Mouse (Mus musculus) ovary, postnatal 36 days (tissue): ENCODE data around the gene Snx33.
"Not testable (repeated sequence)": the region's sequence is repeated elsewhere in the genome, so short reads cannot be mapped to it uniquely, and the experiment has no call there.

ENCODE experiments used
- DNase-seq: peaks from one replicate; pipeline ENCODE4 v3.0.0; 2022; ENCODE audit warnings: low spot score, mixed read lengths

Snx33 gene

DNA sequence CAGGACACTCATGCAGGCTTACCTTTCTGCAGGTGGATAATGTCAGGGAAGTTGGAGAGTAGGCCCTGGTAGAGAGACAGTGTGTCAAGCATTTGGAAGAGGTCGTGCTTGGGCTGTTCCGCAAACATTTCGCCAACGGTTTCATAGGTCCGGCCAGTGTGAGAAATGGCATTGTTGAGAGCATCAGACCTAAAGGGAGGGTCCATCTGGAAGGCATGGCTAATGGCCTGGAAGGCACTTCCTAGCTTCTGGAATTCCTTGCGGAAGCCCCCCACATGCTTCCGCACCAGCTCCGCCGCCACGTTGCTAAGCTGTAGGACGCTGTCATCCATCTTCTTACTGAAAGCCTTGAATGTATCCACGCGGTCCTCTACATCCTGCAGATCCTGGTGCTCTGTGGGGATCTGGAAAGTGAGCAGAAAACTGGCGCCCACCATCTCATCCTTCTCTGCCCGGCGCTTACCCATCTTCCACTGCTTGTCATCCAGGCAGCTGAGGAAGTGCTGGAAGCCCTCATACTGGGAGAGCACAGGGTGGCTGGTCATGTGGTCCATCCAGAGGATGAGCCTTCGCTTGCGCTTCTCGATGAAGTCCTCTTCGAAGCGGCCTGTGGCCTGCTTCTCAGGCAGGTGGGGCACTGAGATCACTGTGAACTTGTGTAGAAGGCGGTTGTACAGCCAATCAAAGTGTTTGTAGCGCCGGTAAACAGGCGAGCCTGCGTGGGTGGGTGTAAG lies 2.7 kb downstream of the Snx33 start:
- DNase-seq, result peak; percentile 15

DNA sequence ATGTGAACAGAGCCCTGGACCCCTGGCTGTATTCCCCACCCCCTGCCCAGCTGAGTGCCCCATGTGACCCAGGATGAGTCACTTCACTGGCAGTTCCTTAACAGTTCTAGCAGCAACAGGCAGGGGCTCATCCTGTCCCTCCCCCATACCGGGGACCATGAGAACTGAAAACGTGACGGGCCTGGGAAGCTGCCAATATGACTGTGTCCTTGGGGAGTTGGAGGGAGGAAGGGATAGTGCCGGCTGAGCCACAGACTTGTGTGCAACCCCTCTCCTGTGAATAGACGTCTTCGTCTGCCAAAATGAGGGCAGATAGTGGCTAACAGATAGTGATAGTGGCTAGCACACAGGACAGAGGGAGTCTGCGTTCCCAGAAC lies 3.5 kb downstream of the Snx33 start:
- DNase-seq, result peak; percentile 90

DNA sequence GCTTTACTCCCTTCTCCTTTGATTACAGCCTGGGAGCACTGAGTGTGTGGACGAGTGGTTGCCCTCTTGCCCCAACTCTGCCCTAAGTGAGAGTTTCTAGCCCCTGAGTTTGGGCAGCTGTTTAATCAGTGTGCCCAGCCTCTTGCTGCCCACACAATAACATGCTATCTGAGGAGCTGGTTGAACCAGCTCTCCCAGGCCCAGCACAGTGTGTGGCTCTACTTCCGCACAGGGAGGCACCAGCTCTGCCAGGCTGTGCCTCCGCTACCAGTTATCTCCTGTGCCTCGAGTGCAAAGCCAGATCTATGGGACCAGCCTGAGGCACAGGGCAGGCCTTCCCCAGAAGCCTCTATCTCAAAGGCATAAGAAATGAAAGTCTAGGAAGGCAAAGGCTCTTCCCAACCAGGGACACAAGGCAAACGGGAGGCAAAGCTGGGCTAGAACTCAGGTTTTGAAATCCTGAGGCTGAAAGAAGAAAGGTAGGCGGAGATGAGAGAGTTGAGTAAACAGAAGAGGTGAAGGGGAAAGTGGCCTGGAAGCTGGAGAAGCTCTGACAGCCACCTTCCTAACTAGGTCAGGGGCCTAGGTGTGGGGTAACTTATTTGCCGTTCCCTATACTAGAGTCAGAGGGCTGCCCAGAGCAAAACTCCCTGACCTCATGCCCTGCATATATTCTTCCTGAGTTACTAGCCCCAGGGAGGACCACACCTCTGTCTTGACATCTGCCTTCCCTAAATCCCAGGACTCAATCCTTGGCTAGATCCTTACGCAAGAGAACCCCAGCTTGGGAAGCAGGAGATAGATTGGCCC lies 4.1 kb downstream of the Snx33 start:
- DNase-seq, result peak; percentile 28

DNA sequence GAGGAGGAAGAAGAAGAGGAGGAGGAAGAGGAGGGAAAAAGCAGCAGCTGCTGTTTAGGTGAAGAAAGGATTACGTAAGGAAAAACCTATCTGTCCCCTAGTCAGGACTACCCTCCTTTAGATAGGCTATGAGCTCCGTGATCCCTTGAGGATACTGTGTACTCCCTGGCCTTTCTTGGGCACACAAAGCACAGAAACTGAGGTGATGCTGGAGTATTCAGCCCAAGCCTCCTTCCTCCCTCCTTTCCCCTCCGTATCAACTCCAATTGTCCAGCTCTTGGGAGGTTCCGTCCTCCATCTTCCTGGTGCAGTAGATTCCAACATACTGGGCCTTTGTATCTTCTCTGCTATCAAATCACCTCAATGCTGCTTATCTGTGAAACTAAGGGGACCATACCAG lies 5.4 kb downstream of the Snx33 start:
- no peak for DNase-seq

DNA sequence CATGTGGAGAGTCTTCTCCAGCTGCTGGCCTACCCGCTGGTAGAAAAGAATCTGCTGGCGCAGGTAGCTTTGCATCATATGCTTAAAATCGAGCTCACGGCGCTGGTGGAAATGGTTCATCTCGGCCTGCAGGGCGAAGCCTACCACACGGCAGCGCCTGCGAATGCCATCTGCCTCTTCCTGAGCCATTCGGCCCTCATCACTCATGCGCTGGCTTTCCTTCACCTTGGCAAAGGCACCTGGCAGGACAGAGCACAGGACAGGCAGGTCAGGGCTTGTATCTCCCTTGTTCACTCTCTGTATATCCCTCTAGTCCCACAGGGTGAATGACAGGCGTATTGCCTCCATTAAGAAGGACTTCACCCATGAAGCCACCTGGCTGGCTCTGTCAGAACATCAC lies 9.7 kb downstream of the Snx33 start:
- no peak for DNase-seq

DNA sequence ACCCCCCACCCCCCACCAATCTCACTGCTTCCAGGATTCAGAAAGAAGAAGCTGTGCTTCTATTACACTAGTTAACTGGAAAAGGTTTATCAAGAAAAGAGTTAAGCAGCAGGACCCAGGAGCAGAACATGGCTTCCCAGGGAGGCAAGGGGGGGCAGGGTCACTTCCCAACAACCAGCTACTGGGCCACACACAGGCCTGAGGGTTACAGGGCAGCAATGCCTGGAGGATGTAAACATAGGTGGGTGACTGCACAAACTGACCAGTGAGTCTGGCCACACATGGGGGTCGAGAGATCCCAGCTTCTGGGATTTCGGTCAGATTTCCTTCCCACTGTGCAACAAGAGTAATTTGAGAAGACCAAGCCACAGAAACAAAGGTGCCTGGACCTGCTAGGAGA lies 11.0 kb downstream of the Snx33 start:
- DNase-seq, result no peak

DNA sequence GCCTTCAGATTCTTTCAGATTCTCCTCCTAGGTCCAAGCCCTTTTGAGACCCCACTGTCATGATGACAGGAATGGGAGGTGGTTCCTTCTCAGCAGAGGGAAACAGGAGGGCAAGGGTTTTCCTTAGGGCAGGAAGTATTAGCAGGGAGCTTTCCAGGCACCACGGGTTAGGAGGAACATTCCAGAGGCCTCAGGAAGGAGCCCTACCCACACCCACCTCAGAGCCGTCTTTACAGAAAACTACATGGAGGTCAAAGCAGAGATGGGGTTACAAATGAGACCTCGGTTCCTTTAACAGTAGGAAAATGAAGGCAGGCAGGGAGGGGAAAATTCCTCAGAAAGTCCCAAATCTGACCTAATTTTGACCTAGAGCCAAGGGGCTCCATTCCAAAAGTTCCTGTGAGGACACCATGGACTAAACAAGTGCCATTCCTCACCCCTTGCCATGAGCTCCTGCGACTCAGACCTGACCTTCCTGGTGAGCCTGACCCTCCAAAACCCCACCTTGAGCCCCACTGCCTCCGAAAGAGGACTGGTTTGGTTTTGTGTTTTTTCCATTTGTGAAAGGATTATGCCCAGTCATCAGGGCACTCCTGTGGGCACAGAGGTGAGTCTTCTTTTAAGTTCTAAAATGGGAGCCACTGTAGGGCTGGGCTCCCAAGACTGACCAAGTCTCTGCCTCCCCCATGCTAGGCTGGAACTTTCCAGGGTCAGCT lies 12.3 kb downstream of the Snx33 start:
- DNase-seq, result no peak

DNA sequence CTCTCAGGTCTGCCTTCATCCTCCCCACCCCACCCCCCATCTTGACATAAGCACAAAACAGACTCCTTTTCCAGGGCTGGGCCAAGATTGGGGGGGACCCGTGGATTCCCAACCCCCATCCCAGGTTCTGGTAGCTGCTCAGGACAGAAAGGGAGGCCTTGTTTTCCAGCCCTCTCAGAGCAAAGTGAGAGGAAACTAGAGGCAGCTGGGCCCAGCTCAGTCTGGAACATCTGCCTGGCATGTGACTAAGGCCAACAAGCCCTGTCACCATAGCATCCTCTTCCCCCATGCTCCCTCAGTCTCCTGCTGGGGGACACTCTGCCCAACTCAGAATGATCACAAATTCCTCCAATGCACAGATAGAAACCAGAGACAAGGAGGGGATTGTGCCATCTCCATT lies 13.1 kb downstream of the Snx33 start:
- no peak for DNase-seq

DNA sequence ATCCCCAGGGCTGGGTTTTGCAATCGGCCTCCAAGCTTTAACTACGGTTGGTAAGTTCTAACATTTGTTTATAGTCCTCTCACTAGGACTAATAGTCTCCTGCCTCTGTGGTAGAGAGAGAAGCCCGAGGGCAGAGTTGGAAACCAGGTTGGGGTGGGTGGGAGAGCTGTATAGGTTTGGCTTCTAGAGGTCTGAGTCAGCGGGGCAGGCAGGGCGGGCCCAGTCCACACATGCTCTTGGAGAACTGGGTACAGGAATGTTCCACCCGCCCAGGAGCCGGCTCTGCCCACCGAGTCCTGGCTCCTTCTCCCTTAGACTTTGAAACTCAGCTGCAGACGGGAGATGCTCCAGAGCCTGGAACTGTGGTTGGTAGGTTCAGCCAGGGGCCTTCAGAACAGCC lies 14.2 kb downstream of the Snx33 start:
- DNase-seq, result no peak

DNA sequence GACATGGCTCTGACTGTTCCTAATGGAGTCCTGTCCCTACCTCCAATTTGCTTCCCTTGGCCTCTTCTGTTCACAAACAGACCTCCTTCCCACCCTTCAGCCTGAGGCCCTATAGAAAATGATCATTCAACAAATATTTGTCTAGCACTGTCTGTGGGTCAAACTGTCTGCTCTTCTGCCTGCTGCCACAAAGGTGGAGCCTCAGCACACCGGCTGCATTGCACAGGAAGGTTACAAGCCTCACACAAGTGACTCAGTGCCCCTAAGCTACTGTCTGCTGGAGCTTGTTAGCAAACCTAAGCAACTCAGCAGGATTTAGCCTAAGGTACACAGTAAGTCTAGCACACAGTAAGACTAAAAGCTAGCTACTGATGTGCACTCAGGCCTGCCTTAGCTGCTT lies 17.2 kb downstream of the Snx33 start:
- DNase-seq, result no peak

DNA sequence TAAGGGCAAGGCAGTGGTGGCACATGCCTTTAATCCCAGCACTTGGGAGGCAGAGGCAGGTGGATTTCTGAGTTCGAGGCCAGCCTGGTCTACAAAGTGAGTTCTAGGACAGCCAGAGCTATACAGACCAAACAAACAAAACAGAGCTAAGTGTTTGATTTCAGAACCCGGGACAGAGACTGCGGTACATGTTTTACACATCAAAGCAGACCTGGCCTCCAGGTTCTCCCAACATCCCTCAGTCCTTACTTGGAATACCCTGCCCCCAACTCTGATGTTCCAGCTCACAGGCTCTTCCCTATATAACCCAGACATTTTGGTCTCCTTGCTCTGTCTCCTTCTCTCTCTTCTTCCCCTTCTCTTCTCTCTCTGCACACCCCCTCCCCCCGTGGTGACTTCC lies 18.2 kb downstream of the Snx33 start:
- not testable (repeated sequence) for DNase-seq

DNA sequence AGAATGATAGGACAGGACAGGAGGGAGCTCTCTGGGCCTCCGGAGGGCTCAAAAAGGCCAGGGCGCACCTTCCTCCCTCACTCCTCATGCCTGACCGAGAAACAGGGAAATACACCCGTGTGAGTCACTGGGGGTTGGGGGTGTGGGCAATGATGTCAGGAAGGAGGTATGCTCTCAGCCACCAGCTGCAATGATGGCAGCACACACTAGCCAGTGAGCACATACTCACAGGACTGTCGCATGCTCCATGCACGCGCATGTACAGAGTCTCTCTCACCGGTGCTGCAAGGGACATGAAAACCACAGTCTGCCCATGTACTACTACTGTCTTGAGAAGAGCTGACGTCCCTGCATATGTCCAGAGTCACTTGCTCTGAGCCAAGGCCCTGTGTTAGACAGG lies 20.6 kb downstream of the Snx33 start:
- DNase-seq, result no peak

DNA sequence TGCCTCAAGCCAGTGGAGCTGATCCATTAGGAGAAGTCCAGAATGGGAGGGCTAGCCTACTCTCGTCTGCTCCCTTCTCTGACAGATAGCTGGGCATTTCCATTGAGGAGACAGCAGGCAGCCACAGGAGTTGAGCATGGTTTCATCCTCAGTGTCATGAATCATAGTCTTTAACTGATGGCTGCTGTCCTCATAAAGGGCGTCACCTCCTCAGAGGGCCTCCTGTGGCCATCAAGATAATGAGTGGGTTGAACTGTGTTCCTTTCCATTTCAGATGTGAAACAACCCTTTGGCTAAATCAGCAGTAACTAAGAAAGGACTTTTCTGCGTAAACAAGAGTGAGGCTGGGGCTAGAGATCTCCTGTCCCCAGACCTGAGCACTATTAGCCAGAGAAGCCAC lies 24.5 kb downstream of the Snx33 start:
- DNase-seq, result no peak

DNA sequence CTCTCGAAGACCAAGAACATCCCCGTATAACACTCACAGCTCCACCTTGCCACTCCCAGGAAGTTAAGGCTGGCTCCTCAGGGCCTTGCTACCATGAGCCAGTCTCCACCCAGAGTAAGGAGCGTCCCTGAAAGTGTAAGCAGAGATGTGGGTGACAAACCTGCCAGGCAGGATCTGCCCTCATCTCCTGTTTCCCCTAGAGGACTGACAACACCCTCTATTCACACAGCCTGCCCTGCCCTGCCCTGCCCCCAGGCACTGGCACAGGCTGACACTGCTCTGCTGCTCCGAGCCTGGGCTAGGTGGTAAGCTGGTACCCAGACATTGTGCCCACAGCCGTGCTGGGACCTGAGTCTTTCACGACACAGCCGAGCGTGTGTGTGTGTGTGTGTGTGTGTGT lies 27.0 kb downstream of the Snx33 start:
- no peak for DNase-seq

DNA sequence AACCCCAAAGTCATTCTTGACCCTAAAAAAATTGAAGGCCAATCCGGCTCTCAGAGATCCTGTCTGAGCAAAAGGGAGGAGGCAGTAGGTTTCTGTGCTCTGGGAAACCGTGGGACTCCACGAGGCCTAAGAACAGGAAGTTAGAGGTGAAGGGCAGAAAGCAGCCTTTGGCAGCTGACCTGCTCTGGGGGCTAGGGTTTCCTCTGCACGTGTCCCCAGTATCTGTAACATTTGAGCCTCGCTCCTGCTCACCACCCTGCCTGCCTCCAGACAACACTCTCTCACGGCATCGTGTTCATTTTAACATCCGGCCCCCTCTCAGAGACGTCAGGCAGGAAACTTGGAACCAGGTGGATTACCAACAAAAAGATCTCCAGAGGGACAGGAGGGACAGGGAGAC lies 27.6 kb downstream of the Snx33 start:
- DNase-seq, result no peak

DNA sequence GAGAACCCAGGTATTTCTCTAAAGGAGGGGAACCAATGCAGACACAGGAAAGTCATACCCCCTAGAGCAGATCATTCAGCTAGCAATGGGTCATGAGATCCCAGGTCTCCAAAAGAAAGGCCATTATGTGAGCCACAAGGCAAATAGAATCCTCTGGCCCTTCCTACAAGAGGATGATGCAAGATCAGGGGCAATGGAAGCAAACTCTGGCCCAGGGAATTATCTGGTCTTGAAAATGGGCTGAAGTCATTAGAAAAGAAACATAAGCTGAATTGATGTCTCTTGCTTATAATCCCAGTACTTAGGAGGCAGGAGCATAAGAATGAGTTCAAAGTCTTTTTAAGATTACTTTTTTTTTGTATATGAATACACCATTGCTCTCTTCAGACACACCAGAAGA lies 28.1 kb downstream of the Snx33 start:
- no peak for DNase-seq

DNA sequence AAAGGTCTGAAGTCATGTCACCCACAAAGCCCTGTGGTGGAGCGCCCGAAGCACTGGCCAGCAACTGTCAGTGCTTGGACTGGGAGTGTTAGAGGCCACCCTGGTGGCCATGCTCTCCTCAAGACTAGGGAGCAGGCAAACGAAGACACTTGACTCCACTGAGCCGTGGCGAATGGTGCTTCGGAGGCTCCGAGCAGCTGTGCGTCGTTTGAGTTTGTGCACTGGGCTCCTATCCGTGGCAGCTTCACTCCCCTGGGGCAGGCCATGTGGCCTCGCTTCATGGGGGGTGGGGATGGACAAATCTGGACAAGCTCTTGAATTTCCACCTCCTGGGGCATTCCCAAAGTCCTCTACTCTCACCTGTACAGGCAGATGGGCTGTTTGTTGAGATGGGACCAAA lies 28.8 kb downstream of the Snx33 start:
- DNase-seq, result no peak

DNA sequence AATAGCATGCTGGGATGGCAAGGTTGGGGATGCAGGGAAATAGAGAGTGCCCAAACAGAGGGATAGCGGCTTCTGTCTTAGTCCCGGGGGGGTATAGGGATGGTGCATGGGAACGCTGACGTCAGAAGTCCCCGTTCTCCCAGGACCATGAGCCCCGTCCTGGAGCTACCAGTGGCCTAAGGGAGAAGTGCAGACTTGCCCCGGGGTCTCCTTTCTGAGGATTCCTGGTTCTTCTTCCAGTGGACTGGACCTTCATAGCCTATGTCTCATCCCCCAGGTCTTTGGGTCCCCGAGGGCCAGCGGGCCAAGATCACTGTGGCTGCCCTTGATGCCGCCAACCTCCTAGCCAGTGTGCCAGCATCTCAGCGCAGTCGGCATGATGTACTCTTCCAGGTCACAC lies 31.4 kb downstream of the Snx33 start:
- no peak for DNase-seq

DNA sequence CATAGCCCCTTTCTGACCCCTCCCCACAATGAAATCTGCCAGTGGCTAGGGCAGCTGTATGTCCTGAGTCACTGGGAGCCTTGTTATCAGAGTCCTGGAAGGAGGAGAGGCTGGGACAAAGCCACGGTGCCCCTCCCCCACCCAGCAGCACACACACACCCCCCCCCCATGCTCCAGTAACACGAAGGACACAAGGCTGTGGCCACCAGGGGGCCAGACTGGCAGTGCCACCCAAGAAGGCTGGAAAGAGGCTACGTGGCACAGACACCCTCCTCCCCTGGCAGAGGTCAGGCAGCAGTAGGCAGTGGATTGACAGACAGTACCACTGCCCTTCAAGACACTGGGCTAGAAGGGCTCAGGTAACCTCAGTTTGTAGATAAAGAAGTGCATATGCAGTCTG lies 34.2 kb downstream of the Snx33 start:
- peak; percentile 66 for DNase-seq

DNA sequence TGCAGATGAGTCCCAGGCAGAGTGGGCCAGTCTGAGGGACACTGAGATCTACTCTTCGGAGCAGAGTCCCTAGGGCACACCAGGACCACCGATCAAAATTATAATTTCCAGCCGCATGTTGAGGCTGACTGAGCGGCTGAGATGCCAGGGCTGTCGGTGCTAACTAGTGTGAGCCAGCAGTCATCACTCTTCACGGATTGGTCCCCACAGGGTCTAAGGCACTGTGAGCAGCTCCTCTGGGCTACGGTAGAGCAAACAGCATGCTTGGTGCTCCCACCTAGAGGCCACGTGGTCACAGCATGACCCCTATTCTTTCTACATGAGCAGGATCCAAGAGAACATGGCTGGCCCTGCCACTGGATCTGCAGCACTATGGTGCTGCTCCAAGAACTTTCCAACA lies 34.9 kb downstream of the Snx33 start:
- DNase-seq, result no peak

DNA sequence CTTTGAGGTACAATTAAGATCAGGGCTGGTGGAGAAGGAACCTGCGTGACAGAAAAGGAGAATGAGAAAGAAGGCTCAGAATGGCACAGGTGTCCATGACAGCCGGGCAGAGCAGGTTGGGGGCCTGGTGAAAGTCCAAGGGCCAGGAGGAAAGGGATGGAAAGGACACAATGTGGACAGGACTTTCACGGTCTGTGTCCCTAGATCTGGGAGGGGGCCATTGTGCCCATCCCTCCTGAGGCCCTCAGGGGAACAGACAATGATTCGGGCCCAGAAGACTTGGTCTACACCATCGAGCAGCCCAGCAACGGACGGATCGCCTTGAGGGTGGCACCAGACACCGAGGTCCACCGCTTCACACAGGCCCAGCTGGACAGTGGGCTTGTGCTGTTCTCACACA lies 36.1 kb downstream of the Snx33 start:
- DNase-seq, result no peak

DNA sequence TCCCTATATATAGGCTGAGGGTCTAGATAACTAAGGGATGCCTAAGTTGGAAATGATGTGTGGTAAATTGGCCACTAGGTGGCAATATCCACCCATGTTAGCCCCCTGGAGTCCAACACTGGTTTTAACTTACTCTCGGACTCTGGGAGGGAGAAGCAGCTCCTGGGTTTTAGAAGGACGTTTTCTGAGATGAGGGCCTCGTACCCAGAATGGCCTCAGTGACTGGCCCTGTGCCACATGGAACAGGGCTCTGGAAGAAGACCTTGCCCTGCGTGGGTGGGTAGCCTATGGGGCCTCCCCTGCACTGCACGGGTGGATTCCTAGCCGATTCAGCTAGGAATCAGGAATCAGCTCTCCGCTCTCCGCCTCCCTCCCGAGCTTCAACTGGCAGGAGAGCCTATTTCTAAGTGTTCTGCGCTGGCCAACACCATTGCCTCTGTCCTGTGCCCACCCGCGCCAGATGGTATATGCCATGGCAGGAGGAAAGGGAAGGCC lies 36.6 kb downstream of the Snx33 start:
- DNase-seq, result peak; percentile 64
